Mouse (Mus musculus) induced T-regulatory cell, adult 2 months (primary cell): ENCODE data around the gene Nfyb.

Experiments used
- DNase-seq: peaks from one replicate; pipeline ENCODE4 v3.0.0-alpha.2; 2012; ENCODE audit warnings: low read depth

Gene Nfyb

GRCm38 (mm10) chr10:82779831-82780230 is 15.9 kb upstream of the Nfyb start:
- no peak for DNase-seq

DNA sequence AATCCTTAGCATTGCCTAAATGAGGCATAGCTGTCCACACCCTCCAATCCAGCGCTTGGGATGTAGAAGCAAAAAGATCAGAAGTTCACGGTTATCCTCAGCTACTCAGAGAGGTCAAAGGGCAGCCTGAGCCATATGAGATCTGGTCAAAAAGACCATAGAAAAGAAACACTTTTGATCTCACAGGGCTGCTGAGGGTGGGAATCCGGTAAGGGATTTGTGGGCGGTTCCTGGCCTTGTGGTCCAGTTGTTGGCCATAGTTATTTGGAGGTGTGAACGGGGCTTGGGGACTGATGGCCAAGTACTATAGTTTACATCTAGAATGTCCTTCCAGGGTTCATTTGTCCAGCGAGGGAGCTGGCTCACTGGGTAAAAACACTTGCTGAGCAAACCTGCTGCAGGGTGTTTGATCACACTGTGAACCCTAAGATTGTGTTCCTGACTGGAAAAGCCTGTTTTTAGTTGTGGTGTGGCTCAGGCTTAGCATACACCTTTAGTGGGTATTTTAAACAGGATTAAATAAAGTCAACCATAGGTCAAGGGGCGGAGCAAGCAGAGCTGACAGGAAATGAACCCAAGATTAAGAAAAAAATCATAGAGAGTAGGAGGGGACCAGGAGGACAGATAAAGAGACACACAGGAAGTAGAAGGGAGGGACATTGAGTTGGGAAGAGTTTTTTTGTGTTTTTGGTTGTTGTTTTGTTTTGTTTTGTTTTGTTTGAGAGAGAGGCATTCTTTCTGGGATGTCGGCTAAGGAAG is 15.0 kb upstream of the Nfyb start:
- DNase-seq: peak; percentile 73

GRCm38 (mm10) chr10:82777886-82778285 is 13.9 kb upstream of the Nfyb start:
- DNase-seq: peak; percentile 41

DNA sequence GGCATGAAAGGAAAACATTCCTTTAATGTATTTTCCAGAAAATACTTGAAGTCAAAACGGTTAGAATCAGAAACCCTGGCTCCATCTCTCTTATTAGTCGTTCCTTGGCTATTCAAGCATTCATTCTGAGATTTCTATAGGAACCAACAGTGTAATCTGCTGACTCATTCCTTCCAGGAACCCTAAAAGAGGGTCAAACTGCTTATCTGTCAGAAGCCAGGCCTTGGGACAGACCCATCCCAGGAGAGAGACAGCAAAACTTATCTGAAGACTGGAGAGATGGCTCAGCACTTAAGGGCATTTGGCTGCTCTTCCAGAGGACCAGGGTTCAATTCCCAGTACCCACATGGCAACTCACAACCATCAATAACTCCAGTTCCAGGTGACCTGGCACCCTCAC is 13.1 kb upstream of the Nfyb start:
- no peak for DNase-seq

DNA sequence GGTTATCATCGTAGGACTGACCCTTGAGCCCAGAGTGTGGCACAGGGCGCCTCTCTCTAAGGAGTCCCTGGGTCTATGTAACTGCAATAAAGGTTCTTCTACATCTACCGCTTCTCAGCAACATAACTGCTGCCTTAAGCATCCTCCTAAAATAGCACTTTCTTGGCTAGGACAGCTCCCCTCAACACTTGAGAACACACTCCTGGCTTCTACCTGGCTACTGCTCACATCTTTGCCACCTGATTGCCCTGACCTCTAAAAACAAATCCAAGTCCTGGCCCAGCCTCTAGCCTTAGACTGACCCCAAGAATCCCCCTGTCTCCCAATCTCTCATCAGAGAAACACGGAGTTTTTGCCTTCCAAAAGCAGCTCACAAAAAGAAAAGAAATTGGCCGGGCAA is 10.9 kb upstream of the Nfyb start:
- DNase-seq: no peak

DNA sequence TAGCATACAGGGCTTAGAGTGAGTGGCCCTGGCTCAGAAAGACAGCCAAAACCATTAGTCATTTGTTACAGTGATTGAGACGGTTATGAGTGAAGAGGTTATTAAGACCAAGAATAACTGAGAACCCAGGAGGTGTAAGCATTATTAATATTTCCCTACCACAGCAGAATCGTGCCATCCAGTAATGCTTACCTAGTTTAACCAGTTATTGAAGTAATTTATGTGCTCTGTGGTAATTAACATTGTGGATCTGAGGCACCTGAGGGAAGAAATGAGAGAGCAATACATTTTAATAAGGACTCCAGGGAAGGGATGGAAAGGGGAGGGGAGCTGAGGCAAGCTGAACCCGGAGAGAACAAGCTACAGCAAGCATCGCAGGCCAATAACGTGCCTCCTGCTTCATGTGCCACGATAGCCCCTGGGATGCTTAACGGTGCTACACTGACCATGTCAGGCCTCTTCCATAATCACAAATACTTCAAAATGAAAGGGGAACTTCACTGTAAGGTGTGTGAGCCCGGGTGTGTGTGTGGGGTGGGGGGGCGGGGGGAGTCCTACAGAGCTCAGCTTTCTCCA is 7.7 kb upstream of the Nfyb start:
- DNase-seq: no peak

- DNase-seq: no peak
Measured at GRCm38 (mm10) chr10:82770713-82771112, 6.8 kb upstream of the Nfyb start.

DNA sequence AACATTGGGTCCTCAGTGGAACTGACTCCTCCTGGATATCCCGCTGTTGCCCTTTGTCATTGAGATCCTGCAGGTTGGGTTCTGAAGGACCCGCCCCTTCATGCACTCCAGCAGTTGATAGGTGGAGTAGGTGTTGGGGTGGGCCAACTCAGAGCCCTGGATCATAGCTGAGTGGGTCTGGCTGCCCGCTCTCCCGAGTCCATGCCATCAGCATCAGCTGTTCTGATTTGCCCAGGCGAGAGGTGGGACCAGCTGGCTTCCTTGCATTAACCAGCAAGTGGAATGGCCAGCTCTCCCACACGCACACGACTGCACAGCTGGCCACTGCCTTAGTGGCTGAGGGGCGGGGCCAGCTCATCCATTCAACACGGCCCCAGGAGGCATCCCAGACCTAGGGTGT is 5.0 kb upstream of the Nfyb start:
- no peak for DNase-seq

GRCm38 (mm10) chr10:82762756-82763681 is 925 bp downstream of the Nfyb start:
- DNase-seq: peak; percentile 49

GRCm38 (mm10) chr10:82761037-82761811 is 2.7 kb downstream of the Nfyb start:
- no peak for DNase-seq

GRCm38 (mm10) chr10:82759706-82760105 is 4.2 kb downstream of the Nfyb start:
- no peak for DNase-seq

GRCm38 (mm10) chr10:82758878-82759277 is 5.1 kb downstream of the Nfyb start:
- no peak for DNase-seq

- DNase-seq: no peak
Measured at GRCm38 (mm10) chr10:82758368-82758767, 5.6 kb downstream of the Nfyb start.

- DNase-seq: no peak
Measured at GRCm38 (mm10) chr10:82757341-82757740, 6.6 kb downstream of the Nfyb start.

DNA sequence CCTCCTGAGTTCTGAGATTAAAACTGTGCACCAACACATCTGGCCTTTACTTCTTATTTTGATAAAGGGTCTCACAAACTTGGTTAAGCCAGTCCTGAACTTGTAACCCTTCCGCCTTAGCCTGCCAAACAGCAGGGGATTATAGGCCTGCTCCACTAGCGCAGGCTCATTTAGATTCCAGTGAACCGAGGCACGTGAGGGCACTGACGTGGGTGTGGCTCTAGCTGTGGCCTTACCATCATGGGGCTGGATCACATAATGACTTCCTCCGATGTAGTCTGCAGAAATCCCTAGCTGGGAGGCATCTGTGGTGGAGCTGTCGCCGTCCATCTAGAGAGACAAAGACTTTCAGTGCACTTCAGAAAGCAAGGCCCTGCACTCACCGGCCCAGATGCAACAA is 7.5 kb downstream of the Nfyb start:
- no peak for DNase-seq

- no peak for DNase-seq
Measured at GRCm38 (mm10) chr10:82755213-82755890, 8.6 kb downstream of the Nfyb start.

DNA sequence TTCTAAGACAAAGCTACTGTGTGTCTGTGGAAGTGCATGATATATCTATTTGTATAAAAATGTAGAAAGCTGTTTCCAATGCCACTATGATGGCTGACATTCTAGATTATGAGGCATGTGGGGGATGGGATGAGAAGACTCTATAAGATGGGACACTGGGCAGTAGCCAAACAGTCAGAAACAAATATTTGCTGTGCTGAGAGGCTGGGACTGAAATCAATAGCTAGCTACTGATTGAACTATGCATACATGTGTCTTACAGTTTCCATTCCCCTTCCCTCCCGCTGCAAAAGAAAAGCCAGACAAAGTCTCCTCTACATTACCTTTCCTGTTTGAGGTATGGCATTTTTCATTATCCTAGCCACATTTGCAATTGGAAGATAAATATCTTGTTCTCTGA is 9.3 kb downstream of the Nfyb start:
- DNase-seq: no peak

- no peak for DNase-seq
Measured at GRCm38 (mm10) chr10:82752921-82753320, 11.0 kb downstream of the Nfyb start.

DNA sequence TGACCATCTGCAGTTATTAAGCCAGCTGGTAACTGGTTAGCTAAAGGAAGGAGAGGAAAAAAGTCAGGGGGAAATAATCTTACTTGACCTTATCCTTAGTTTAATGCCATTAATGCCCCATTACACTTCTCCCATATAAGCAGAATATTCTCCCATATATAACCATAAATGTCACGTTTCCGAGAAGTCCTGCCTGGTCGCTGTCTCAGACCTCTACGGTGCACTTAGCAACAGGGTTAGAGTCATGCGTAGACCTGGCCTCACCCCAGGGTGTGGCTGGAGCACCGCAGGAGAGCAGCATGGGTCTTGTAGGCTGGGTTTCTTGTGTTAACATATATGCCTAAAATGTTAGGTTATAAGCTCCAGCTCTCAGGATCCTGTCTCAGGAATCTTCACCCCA is 13.2 kb downstream of the Nfyb start:
- DNase-seq: no peak

GRCm38 (mm10) chr10:82746988-82747850 is 16.7 kb downstream of the Nfyb start:
- no peak for DNase-seq

GRCm38 (mm10) chr10:82745301-82745700 is 18.6 kb downstream of the Nfyb start:
- DNase-seq: no peak
